Mouse (Mus musculus) heart, embryonic 15.5 days (tissue): ENCODE data around the gene Tmeff1. TPM values are rescaled to one million over a fixed set of nuclear protein-coding genes. Genes with fewer than 3 reads are reported as not detected.

Source experiments
- ATAC-seq: fragments of 200-750 bp; cut with Nextera tagmentation; replicated peaks from 2 replicates; pipeline ENCODE4 v1.8.0; 2017; ENCODE audit warnings: low read depth, moderate TSS enrichment; ENCODE audit not compliant: insufficient number of reproducible peaks, insufficient read depth, low FRiP score
- H3K27ac ChIP-seq: fragments of 300-500 bp; sonication (generic); 2 replicates; pipeline ENCODE4 v1.5.1; 2015; ENCODE audit warnings: mild to moderate bottlenecking, inconsistent platforms
- H3K27me3 ChIP-seq: fragments of 300-500 bp; sonication (generic); 2 replicates; pipeline ENCODE4 v1.6.1; 2015; ENCODE audit warnings: inconsistent platforms
- H3K36me3 ChIP-seq: fragments of 300-500 bp; sonication (generic); 2 replicates; pipeline ENCODE4 v1.6.1; 2015; ENCODE audit warnings: mild to moderate bottlenecking, inconsistent platforms
- H3K4me1 ChIP-seq: fragments of 300-500 bp; sonication (generic); replicated peaks from 2 replicates; pipeline ENCODE4 v1.6.1; 2015; ENCODE audit warnings: inconsistent platforms
- H3K4me2 ChIP-seq: fragments of 300-500 bp; sonication (generic); 2 replicates; pipeline ENCODE4 v1.6.1; 2015; ENCODE audit warnings: inconsistent platforms, mild to moderate bottlenecking, moderate library complexity
- H3K4me3 ChIP-seq: fragments of 300-500 bp; sonication (generic); 2 replicates; pipeline ENCODE4 v1.5.1; 2015; ENCODE audit warnings: mild to moderate bottlenecking, inconsistent platforms
- H3K9ac ChIP-seq: fragments of 300-500 bp; sonication (generic); 2 replicates; pipeline ENCODE4 v1.6.1; 2015; ENCODE audit warnings: mild to moderate bottlenecking, inconsistent platforms
- H3K9me3 ChIP-seq: fragments of 300-500 bp; sonication (generic); replicated peaks from 2 replicates; pipeline ENCODE4 v1.6.1; 2016; ENCODE audit warnings: inconsistent platforms
- WGBS: fragments of 180-500 bp; shearing (Covaris S2); methylation state at CpG from one replicate; pipeline ENCODE4 v1.1.7; 2015; ENCODE audit warnings: mixed read lengths; 5-methylcytosine and 5-hydroxymethylcytosine counted together
- polyA plus RNA-seq: library from polyadenylated mRNA; unstranded; fragments of >200 nt; fragmentation: Nextera tagmentation; extraction: Ambion mirVana; gene quantifications from 2 replicates; pipeline ENCODE4 v1.2.1, GENCODE M21; 2015

Tmeff1 gene
- polyA plus RNA-seq, 1 experiment from 2014 or later, result 24.2 TPM

DNA sequence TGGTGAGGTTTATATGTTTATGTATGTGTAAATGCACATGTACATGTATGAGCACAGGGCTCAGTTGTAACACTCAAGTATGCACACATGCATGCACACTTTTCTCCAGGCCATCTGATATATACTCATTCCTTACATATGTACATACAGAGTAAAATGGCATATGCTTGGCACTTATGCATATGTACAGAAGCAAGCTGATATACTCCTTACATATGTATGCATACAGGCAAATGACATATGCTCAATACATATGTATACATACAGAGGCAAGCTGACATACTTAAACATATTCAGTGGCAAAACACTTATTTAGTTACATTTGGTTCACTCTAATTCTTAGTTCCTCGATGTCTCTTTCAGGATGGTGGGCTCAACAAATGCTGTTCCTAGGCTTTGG lies 7.1 kb upstream of the Tmeff1 start:
- ATAC-seq, result no peak
- Histone ChIP-seq H3K27me3 (no peaks in the 10 kb centered on the region), H3K4me1 (peaks cover 4% of the 10 kb centered on the region; the same call in 1 of the 2 replicates), H3K36me3 (no peaks in the 10 kb centered on the region), H3K9me3 (no peaks in the 10 kb centered on the region), H3K27ac (no peak overlapping the region), H3K9ac (no peak overlapping the region), H3K4me2 (no peak overlapping the region), H3K4me3 (no peak overlapping the region)
- WGBS, result 88% methylated on average over 1 of the region's 1 CpGs

DNA sequence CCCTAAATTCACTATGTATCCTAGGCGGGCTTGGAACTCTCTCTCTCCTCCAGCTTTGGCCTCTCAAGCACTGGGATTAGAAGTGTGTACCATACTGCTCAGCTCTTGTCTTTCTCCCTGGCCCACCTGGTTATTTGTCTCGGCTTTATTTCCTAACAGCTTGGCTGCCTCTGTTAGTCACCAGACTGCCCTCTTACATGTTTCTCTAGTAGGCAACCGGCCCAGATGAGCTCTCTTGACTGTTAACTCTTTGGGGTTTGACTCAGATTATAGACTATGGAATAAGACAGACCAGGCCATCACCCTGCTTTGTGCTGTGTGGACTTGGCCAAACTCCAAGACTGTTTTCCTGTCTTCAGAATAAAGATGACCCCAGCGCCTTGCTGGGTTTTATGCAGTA lies 6.6 kb upstream of the Tmeff1 start:
- no peak for ATAC-seq
- no peaks in the 10 kb centered on the region for H3K27me3 ChIP-seq
- WGBS, result 35% methylated on average over 4 of the region's 4 CpGs
- H3K4me2 ChIP-seq, result no peak overlapping the region
- H3K9me3 ChIP-seq, result no peaks in the 10 kb centered on the region
- H3K27ac ChIP-seq, result no peak overlapping the region
- H3K36me3 ChIP-seq, result no peaks in the 10 kb centered on the region
- no peak overlapping the region for H3K4me3 ChIP-seq
- H3K9ac ChIP-seq, result no peak overlapping the region
- peaks cover 4% of the 10 kb centered on the region; the same call in 1 of the 2 replicates for H3K4me1 ChIP-seq

DNA sequence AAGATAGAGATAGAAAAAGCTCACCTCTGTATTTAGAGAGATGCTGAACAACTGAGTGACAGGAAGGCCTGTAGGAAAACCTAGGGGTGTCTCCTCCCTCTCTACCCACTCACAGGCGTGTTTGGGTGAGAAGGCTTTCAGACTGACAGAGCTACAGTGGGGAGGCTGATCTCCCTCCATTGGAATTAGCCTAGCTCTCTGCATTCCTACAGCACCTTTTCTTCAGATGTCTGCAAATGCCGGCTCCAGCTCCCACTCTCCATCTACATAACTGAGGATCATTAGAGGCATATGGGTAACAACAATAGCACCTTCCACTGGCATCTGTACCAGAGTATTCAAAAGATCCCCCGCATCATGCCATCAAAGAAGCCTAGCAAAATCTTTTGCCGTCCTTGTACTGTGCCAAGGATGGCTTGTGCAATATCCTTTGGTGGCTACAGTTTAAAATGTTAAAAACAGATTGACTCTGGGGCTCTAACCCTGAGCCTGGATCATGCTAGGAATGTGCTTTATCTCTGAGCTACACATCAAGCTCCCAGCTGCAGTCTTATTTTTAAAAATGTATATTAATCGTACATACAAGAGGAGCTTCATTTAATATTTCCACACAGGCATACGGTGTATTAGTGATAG lies 5.4 kb upstream of the Tmeff1 start:
- Histone ChIP-seq H3K27ac (no peak overlapping the region), H3K9ac (no peak overlapping the region), H3K27me3 (no peaks in the 10 kb centered on the region), H3K4me1 (peaks cover 8% of the 10 kb centered on the region), H3K4me3 (no peak overlapping the region), H3K36me3 (no peaks in the 10 kb centered on the region), H3K4me2 (no peak overlapping the region), H3K9me3 (no peaks in the 10 kb centered on the region)
- 49% methylated on average over 6 of the region's 6 CpGs for WGBS
- no peak for ATAC-seq

DNA sequence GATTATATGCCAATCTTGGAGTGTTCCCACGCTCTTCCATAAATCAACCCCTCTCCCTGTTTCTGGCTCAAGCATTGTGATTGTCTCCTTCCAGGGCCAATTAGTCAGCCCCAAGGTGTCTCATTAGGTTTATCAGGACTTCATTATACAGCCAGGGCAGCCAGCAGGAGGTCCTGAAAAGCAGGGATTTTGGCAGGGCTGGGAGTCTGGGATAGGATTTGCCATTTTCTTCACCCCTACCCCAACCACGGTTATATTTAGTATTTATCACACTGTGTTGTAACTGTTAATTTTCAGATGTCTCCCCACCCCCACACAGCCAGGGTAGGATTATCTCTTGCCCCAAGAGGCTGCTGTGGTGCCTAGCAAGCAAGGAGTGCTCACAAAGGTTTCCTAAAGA lies 3.8 kb upstream of the Tmeff1 start:
- H3K9ac ChIP-seq, result no peak overlapping the region
- whole genome bisulfite sequencing, result 37% methylated on average over 2 of the region's 2 CpGs
- ATAC-seq, result no peak

DNA sequence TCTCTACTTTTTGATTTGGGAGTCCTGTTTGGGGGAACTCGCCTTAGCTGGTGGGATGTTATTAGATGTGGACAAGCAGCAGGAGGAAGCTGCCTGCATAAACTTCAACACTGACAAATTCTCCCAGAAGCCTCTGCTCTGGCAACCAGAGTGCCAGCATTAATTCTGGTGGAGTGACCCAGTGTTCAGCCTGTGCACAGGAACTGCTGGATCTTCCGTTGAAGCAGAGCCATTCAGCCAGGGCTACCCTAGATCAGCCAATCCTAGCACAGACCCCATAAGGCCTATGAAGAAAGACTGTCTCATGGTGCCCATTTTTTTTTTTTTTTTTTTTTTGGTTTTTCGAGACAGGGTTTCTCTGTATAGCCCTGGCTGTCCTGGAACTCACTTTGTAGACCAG lies 3.0 kb upstream of the Tmeff1 start:
- Histone ChIP-seq H3K4me1 (peaks cover 17% of the 10 kb centered on the region), H3K36me3 (no peaks in the 10 kb centered on the region), H3K4me3 (no peak overlapping the region), H3K27ac (no peak overlapping the region), H3K27me3 (no peaks in the 10 kb centered on the region), H3K9ac (no peak overlapping the region), H3K4me2 (no peak overlapping the region), H3K9me3 (no peaks in the 10 kb centered on the region)
- WGBS, result 81% methylated on average over 2 of the region's 3 CpGs
- ATAC-seq, result no peak

More for the DNA sequence above, 3.8 kb upstream of the Tmeff1 start:
- no peaks in the 10 kb centered on the region for H3K27me3 ChIP-seq
- no peaks in the 10 kb centered on the region for H3K9me3 ChIP-seq
- H3K4me1 ChIP-seq, result peaks cover 12% of the 10 kb centered on the region
- no peak overlapping the region for H3K4me2 ChIP-seq
- H3K36me3 ChIP-seq, result no peaks in the 10 kb centered on the region
- H3K27ac ChIP-seq, result no peak overlapping the region
- H3K4me3 ChIP-seq, result no peak overlapping the region

DNA sequence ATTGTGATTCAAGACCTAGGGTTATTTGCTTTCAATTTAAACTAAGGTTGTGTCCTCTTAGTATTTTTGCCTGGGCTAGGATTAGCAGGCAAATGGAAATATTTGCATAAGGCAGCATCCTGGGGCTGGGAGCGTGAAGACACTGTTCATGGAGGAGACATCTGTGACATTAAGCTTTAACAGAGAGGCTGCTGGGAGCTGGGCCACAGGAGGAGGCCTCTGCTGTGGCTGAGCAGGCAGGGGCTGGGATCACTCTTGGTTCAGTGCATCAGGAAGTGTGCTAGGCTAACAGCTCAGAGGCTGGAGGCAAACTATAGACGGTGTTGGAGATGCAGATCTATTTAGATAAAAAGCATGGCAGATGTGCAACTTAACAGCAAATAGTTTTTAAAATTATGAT lies 2.0 kb upstream of the Tmeff1 start:
- H3K4me3 ChIP-seq, result no peak overlapping the region
- 91% methylated on average over 2 of the region's 2 CpGs for WGBS
- H3K27ac ChIP-seq, result no peak overlapping the region
- H3K4me2 ChIP-seq, result no peak overlapping the region
- H3K27me3 ChIP-seq, result no peaks in the 10 kb centered on the region
- H3K9ac ChIP-seq, result no peak overlapping the region
- H3K4me1 ChIP-seq, result peaks cover 17% of the 10 kb centered on the region
- 0 out of 2 replicates have a peak, but pooled peaks cover 3% of the 10 kb centered on the region for H3K36me3 ChIP-seq
- ATAC-seq, result no peak
- H3K9me3 ChIP-seq, result no peaks in the 10 kb centered on the region

DNA sequence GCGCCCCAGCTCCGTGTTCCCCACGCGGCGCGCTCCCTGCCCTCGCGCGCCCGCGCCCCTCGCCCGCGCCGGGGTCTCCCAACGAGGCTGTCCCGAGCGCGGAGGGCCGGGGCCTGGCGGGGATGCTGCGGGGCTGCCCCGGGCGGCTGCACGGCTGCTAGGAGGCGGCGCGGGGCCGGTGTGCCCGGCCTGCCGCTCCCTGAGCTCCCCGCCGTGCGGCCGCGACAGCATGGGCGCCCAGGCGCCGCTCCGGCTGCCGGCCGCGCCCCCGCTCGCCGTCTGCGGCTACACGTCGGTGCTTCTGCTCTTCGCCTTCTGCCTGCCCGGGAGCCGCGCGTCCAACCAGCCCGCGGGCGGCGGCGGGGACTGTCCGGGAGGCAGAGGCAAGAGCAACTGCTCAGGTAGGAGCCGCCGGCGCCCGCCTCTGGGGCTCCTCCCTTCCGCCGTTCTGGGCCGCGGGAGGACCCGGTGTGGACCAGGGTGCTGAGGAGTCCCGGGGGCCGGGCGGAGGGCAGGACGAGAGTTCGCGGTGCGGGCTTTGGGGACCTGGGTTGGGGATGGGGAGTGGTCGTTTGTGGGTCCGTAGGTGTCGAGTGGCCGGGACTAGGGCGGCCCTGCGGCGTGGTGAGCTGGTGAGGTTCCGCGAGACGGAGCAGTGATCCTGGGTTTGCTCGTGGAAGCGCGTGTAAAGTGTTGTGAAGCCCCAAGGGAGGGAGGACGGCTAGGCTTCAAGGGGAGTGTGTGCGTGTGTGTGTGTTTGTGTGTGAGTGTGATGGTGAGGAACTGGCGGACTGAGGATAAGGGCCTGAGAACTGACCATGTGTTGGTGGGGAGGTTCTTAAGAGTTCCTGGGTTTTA lies 496 bp downstream of the Tmeff1 start:
- H3K9me3 ChIP-seq, result no peaks in the 10 kb centered on the region
- H3K27ac ChIP-seq, result peak overlapping the region; percentile 89
- 1% methylated on average over 59 of the region's 92 CpGs for WGBS
- peak overlapping the region; percentile 86 for H3K9ac ChIP-seq
- H3K4me3 ChIP-seq, result peak overlapping the region; percentile 91
- H3K36me3 ChIP-seq, result 0 out of 2 replicates have a peak, but pooled peaks cover 3% of the 10 kb centered on the region
- H3K4me1 ChIP-seq, result peaks cover 17% of the 10 kb centered on the region
- H3K4me2 ChIP-seq, result peak overlapping the region; percentile 86
- H3K27me3 ChIP-seq, result no peaks in the 10 kb centered on the region
- ATAC-seq, result peak; percentile 75

DNA sequence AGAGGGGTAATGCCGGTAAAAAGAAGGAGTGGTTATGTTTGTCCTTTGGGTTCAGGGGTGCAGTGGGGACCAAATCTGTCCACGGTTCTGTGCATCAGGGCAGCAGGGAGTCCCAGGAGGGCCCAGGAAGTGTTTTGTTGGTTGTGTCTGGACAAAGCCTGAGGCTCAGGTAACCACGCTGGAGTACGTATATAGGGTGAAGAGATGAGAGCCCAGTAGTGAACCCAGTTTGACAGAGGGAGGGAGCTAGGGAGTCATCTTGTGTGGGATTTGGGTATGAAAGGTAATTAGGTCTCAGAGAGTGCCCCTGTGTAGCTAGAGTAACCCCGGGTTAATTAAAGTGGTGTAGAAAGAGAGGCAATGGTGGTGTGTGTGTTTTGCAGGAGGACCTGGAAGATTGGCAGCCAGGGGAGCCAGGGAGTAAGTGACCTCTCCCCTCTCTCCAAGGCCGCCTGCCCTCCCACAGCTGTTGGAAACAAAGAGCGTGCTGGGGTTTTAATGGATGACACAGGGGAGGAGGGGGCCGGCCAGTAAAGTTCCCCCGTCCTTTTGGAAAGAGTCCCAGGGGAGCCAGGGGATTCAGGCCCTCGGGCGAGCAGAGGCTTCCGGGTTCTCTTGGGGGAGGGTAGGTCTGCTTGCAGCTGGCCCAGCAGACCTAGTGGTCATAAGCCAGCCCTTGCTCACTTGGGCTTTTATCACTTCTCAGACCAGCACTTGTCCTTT lies 1.3 kb downstream of the Tmeff1 start:
- whole genome bisulfite sequencing, result 3% methylated on average over 12 of the region's 12 CpGs
- Histone ChIP-seq H3K4me1 (peaks cover 20% of the 10 kb centered on the region), H3K9me3 (no peaks in the 10 kb centered on the region), H3K4me3 (peak overlapping the region; percentile 91), H3K36me3 (0 out of 2 replicates have a peak, but pooled peaks cover 3% of the 10 kb centered on the region), H3K4me2 (peak overlapping the region; percentile 86), H3K9ac (peak overlapping the region; percentile 86), H3K27me3 (no peaks in the 10 kb centered on the region), H3K27ac (peak overlapping the region; percentile 89)
- peak; percentile 43 for ATAC-seq

DNA sequence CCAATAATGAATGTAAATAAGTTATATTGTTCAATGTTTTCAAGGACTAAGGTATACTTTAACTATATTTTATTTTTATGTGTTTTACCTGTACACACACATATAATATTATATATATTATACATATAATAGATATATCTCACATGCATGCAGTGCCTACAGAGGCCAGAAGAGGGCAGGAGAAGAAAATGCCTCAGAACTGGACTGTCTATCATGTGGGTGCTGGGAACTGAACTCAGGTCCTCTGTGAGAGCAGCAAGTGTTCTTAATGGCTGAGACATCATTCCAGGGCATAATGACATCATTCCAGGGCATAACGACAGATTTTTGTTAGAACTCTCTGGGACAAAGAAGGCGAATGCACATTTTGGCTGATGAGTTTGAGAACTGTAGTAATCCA lies 2.6 kb downstream of the Tmeff1 start:
- 92% methylated on average over 2 of the region's 2 CpGs for WGBS
- Histone ChIP-seq H3K4me1 (peaks cover 21% of the 10 kb centered on the region), H3K4me2 (no peak overlapping the region), H3K9me3 (no peaks in the 10 kb centered on the region), H3K4me3 (no peak overlapping the region), H3K36me3 (0 out of 2 replicates have a peak, but pooled peaks cover 3% of the 10 kb centered on the region), H3K9ac (no peak overlapping the region), H3K27ac (no peak overlapping the region), H3K27me3 (no peaks in the 10 kb centered on the region)
- no peak for ATAC-seq

DNA sequence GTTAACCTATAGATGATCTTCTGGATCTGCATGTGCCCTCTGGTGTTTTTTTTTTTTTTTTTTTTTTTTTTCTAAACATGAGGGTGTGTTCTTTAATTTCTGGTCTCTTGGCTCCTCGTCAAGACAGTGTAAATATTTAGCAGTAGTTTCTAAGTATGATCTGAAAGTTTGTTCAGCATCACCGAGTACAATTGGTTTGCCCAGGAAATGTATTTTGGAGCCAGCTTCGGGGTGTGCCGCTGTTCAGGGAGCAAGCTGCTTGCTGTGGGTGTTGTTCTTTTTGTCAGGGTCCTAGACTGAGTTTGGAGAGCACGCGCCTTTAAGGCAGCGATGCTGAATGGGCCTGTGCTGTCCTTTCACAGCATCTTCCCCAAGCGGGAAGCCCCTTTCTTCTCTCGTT lies 3.6 kb downstream of the Tmeff1 start:
- Histone ChIP-seq H3K4me2 (no peak overlapping the region), H3K27ac (no peak overlapping the region), H3K27me3 (no peaks in the 10 kb centered on the region), H3K36me3 (0 out of 2 replicates have a peak, but pooled peaks cover 3% of the 10 kb centered on the region), H3K9ac (no peak overlapping the region), H3K4me3 (no peak overlapping the region), H3K4me1 (peaks cover 21% of the 10 kb centered on the region), H3K9me3 (no peaks in the 10 kb centered on the region)
- ATAC-seq, result no peak
- WGBS, result 75% methylated on average over 9 of the region's 9 CpGs

DNA sequence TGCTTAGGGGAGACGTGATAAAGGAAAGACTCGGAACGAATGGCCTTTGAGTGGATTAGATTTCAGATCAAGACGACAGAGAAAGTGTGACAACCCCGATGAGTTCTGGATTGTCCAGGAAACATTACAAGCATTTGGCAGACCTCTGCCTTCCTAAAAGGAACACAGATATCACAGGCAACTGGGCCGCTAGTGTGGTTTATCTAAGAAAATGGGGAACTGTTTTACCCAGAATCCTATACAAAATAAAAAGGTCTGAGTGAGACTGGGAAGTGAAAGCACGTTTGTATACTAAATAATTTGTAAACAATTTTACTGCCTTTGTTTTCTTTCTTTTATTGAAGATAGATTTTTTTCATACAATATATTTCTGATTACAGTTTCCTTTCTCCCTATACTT lies 5.9 kb downstream of the Tmeff1 start:
- Histone ChIP-seq H3K9me3 (no peaks in the 10 kb centered on the region), H3K9ac (no peak overlapping the region), H3K4me1 (peaks cover 17% of the 10 kb centered on the region), H3K4me2 (no peak overlapping the region), H3K4me3 (no peak overlapping the region), H3K27ac (no peak overlapping the region), H3K27me3 (no peaks in the 10 kb centered on the region), H3K36me3 (0 out of 2 replicates have a peak, but pooled peaks cover 3% of the 10 kb centered on the region)
- no peak for ATAC-seq
- 48% methylated on average over 7 of the region's 7 CpGs for WGBS
